Mouse (Mus musculus) liver, embryonic 14.5 days (tissue): ENCODE results near the gene Kifc3. TPM values are rescaled to one million over a fixed set of nuclear protein-coding genes. Genes with fewer than 3 reads are reported as not detected.

Experiments used
- ATAC-seq: fragments of 200-750 bp; cut with Nextera tagmentation; 2 replicates; pipeline ENCODE4 v1.8.0; 2017; ENCODE audit warnings: moderate number of reproducible peaks, mild to moderate bottlenecking, moderate library complexity; ENCODE audit not compliant: insufficient read depth
- DNase-seq, 3 experiments: peaks; one replicate each; pipeline ENCODE4 v3.0.0-alpha.2; 2012 to 2013; ENCODE audit warnings: low read depth in 3 of 3, low spot score in 3 of 3
- H3K27ac ChIP-seq: fragments of 300-500 bp; sonication (generic); 2 replicates; pipeline ENCODE4 v1.5.1; 2014; ENCODE audit warnings: moderate library complexity, mild to moderate bottlenecking, control low read depth, inconsistent platforms
- H3K27me3 ChIP-seq: fragments of 300-500 bp; sonication (generic); 2 replicates; pipeline ENCODE4 v1.6.1; 2014; ENCODE audit warnings: mild to moderate bottlenecking, low read length, moderate library complexity; ENCODE audit not compliant: control insufficient read depth, insufficient read depth
- H3K36me3 ChIP-seq: fragments of 300-500 bp; sonication (generic); replicated peaks from 2 replicates; pipeline ENCODE4 v1.6.1; 2014; ENCODE audit warnings: low read depth; ENCODE audit not compliant: control insufficient read depth, insufficient read depth
- H3K4me1 ChIP-seq, 2 experiments: fragments of 200-500 bp in 1 of 2; fragments of 300-500 bp in 1 of 2; sonication (generic) in 1 of 2; replicated peaks; 2 replicates each; pipeline ENCODE4 v1.6.1; 2012 to 2014; ENCODE audit warnings: antibody characterized with exemption in 1 of 2, inconsistent platforms in 1 of 2, low read length in 1 of 2; ENCODE audit not compliant: control insufficient read depth in 2 of 2, insufficient read depth in 2 of 2
- H3K4me2 ChIP-seq: fragments of 300-500 bp; sonication (generic); 2 replicates; pipeline ENCODE4 v1.6.1; 2014; ENCODE audit warnings: low read depth, mild to moderate bottlenecking, control low read depth, moderate library complexity
- H3K4me3 ChIP-seq, 2 experiments: fragments of 200-500 bp in 1 of 2; fragments of 300-500 bp in 1 of 2; sonication (generic) in 1 of 2; 2 replicates each; pipeline ENCODE4 v1.5.1; 2012 to 2014; ENCODE audit warnings: low read depth in 2 of 2, low read length in 2 of 2, mild to moderate bottlenecking in 2 of 2, control low read depth in 1 of 2, inconsistent platforms in 1 of 2, moderate library complexity in 1 of 2; ENCODE audit not compliant: insufficient read depth in 1 of 2
- H3K9ac ChIP-seq: fragments of 300-500 bp; sonication (generic); replicated peaks from 2 replicates; pipeline ENCODE4 v1.6.1; 2014; ENCODE audit warnings: mild to moderate bottlenecking, control low read depth, moderate library complexity
- H3K9me3 ChIP-seq: fragments of 300-500 bp; sonication (generic); 2 replicates; pipeline ENCODE4 v1.6.1; 2016; ENCODE audit warnings: low read length, mixed read lengths; ENCODE audit not compliant: control insufficient read depth
- CTCF ChIP-seq: IDR thresholded peaks from 2 replicates; pipeline ENCODE4 v1.5.1; 2016; ENCODE audit warnings: antibody characterized with exemption, low read depth, control low read depth
- EP300 ChIP-seq: IDR thresholded peaks from 2 replicates; pipeline ENCODE4 v1.6.1; 2016; ENCODE audit warnings: antibody characterized with exemption, low read depth
- WGBS: fragments of 180-500 bp; shearing (Covaris S2); extraction: QIAGEN DNeasy Blood & Tissue Kit; methylation state at CpG from one replicate; pipeline ENCODE4 v1.1.7; 2014; ENCODE audit not compliant: insufficient replicate concordance; 5-methylcytosine and 5-hydroxymethylcytosine counted together
- polyA plus RNA-seq, 2 experiments: library from polyadenylated mRNA; depleted of rRNA in 1 of 2; stranded (reverse) in 1 of 2; unstranded in 1 of 2; fragments of >200 nt; fragmentation: Nextera tagmentation in 1 of 2; extraction: Ambion mirVana in 1 of 2; gene quantifications; 2 replicates each; pipeline versions ENCODE4 v1.2.1 to v1.2.3; 2012 to 2014

The Kifc3 gene
- polyA plus RNA-seq, 2 experiments: 2.5 to 4.0 TPM

DNA sequence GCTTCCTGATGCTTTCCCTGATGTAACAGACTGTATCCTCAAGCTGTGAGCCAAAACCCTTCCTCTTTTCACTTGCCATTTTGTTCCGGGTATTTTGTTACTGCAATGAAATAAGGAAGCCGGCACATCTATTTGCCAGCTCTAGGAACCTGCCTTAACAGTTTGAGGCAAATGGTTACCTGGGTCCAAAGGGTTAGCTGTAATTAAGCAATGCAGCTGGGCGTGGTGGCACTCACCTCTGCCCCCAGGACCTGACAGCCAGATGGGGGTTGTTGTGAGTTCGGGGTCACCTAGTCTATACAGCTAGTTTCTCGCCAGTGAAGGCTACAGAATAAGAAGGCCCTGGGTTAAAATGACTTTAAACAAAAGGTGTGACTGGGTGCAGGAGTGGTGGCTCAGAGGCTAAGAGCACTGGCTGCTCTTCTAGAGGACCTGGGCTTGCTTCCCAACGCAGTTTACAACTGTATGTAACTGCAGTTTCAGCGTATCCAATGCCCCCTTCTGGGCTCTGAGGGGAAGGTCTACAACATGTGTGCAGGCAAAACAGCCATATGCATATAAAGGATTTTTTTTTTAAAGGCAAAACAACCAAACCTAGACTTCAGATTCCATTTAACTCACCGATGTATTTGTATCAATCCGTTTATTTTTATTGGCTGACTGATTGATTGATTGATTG, 11.0 kb downstream of the Kifc3 start:
- ATAC-seq: no peak
- WGBS: 65% methylated on average over 9 of the region's 9 CpGs

DNA sequence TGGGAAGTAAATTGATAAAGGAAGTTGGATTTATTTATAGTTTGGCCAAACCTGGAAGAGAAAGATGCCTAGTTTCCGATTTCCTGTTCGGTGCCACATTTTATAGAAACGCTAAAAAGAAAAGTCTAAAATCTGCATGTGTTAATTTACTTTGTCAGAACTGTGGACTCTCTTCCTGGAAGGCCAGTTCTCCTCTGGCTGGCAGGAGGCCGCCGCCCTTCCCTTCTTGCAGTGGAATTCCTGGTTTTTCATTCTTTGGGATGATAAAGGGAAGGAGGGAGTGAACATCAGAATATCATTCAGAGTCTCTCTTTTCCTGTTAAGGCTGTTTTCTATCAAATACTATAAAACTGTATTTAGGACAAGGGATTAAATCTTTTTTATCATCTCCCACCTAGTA, 15.0 kb downstream of the Kifc3 start:
- Histone ChIP-seq H3K36me3 (no peaks in the 10 kb centered on the region), H3K4me3 (no peak overlapping the region), H3K4me2 (no peak overlapping the region), H3K27me3 (no peaks in the 10 kb centered on the region), H3K27ac (no peak overlapping the region), H3K4me1 (0 out of 4 replicates have a peak, but pooled peaks cover 0 to 2% of the 10 kb centered on the region in 2 experiments), H3K9ac (no peak overlapping the region), H3K9me3 (no peaks in the 10 kb centered on the region)
- 49% methylated on average over 5 of the region's 5 CpGs for WGBS
- ATAC-seq (no peak), DNase-seq (no peak)
- no peak for TF ChIP-seq EP300
- no peak for TF ChIP-seq CTCF

More for the DNA sequence above, 11.0 kb downstream of the Kifc3 start:
- Histone ChIP-seq H3K4me3 (no peak overlapping the region), H3K9me3 (no peaks in the 10 kb centered on the region), H3K27ac (no peak overlapping the region), H3K36me3 (no peaks in the 10 kb centered on the region), H3K27me3 (no peaks in the 10 kb centered on the region), H3K4me2 (no peak overlapping the region), H3K4me1 (0 out of 4 replicates have a peak, but pooled peaks cover 0 to 3% of the 10 kb centered on the region in 2 experiments), H3K9ac (no peak overlapping the region)
- TF ChIP-seq EP300 (no peak), CTCF (no peak)
- no peak for DNase-seq

DNA sequence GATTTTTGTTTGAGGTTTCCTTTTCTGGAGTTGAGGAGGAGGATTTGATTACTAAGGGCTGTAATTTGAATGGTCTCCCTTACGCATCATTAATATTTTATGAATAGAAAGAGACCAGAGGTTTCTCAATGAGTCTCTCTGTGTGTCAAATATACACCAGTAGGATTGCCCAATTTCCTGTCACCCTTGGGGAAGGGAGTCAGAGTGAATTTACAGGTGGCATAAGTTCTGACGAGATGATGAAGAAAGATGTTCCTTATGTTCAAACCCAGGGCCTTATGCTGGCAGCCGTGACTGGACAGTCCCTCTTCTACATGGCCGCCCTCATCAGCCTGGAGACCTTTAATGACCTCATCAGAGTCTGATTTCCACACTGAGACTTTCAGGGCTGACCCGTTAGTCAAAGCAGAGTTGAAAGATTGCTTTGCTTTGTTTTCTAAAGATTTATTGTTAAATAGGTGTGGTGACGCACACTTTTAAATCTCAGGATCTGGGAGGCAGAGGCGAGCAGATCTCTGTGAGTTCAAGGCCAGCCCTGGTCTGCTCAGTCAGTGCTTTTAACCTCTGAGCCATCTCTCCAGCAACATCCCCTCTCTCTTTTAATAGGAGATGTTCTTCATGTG, 16.6 kb downstream of the Kifc3 start:
- Histone ChIP-seq H3K36me3 (no peaks in the 10 kb centered on the region), H3K27ac (no peak overlapping the region), H3K4me1 (peaks cover 0 to 7% of the 10 kb centered on the region in 2 experiments; a peak in 2 of 4 replicates), H3K9ac (no peak overlapping the region), H3K4me3 (no peak overlapping the region), H3K4me2 (no peak overlapping the region), H3K9me3 (no peaks in the 10 kb centered on the region), H3K27me3 (no peaks in the 10 kb centered on the region)
- no peak for DNase-seq
- no peak for ATAC-seq
- WGBS: 58% methylated on average over 7 of the region's 7 CpGs
- TF ChIP-seq EP300: no peak
- no peak for TF ChIP-seq CTCF

DNA sequence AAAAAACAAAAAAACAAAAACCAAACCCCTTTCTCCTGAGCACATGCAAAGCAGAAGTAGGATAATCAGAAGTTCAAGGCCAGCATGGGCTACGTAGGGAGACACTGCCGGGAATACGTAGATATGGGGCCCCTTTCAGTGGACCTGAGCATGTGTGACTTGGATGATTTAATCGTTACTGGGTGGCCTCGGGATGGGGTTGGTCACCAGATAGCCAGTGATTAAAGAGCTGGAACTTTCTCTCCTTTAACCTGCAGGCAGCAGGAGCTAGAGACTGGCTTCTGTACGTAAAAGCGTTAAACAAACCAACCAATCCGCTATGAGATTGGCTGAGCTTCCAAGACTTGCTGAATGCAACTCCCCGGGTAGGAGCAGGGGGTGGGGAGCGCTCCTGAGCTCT, 17.5 kb downstream of the Kifc3 start:
- 38% methylated on average over 10 of the region's 10 CpGs for WGBS

DNA sequence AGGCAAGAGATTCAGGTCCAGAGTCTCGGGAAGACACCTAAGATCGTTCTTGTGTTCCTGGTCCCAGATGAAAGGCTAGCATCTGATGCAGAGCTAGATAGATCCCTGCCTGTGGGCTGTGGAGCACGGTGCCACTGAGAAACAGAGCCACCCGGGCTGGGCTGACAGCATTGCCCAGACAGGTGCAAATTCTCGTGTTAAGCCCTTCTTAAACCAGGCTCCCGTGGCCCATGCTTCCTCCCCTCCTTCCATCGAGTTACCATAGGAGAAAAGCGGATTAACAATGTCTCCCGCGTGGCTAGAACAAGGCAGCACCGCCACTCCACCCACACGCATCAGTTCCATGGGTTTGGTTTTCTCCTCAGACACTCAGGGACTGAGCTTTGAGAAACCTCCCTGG, 18.4 kb downstream of the Kifc3 start:
- DNase-seq (no peak), ATAC-seq (no peak)
- no peak overlapping the region for H3K4me2 ChIP-seq
- 59% methylated on average over 12 of the region's 12 CpGs for WGBS
- H3K27ac ChIP-seq: no peak overlapping the region
- no peak overlapping the region for H3K9ac ChIP-seq
- H3K9me3 ChIP-seq: no peaks in the 10 kb centered on the region
- H3K4me3 ChIP-seq: no peak overlapping the region
- TF ChIP-seq EP300 (no peak), CTCF (no peak)
- no peaks in the 10 kb centered on the region for H3K36me3 ChIP-seq
- no peaks in the 10 kb centered on the region for H3K27me3 ChIP-seq
- peaks cover 0 to 7% of the 10 kb centered on the region in 2 experiments; a peak in 2 of 4 replicates for H3K4me1 ChIP-seq

More for the DNA sequence above, 17.5 kb downstream of the Kifc3 start:
- TF ChIP-seq EP300 (no peak), CTCF (no peak)
- H3K36me3 ChIP-seq: no peaks in the 10 kb centered on the region
- no peak overlapping the region for H3K4me3 ChIP-seq
- H3K27ac ChIP-seq: no peak overlapping the region
- H3K27me3 ChIP-seq: no peaks in the 10 kb centered on the region
- no peaks in the 10 kb centered on the region for H3K9me3 ChIP-seq
- DNase-seq (no peak), ATAC-seq (no peak)
- H3K9ac ChIP-seq: no peak overlapping the region
- H3K4me1 ChIP-seq: peaks cover 0 to 7% of the 10 kb centered on the region in 2 experiments; a peak in 2 of 4 replicates
- no peak overlapping the region for H3K4me2 ChIP-seq
